Mouse (Mus musculus) kidney, adult 2 months (tissue): ENCODE measurements around the gene Nek2.

ENCODE experiments used
- CTCF ChIP-seq: fragments of 200-500 bp; conservative IDR thresholded peaks from 2 replicates; pipeline ENCODE4 v1.5.1; 2011; ENCODE audit warnings: low read depth, mild to moderate bottlenecking, control low read depth, low read length, moderate library complexity, mixed read lengths; ENCODE audit not compliant: insufficient read depth, insufficient read length
- POLR2A ChIP-seq: fragments of 200-500 bp; IDR thresholded peaks from one replicate; pipeline ENCODE4 v1.6.1; 2011; ENCODE audit warnings: low read depth, low read length, control low read depth

- TF ChIP-seq POLR2A (no peak), CTCF (no peak)
These were observed 33.9 kb upstream of the Nek2 start for GRCm38 (mm10) chr1:191787379-191787778.
